Mouse (Mus musculus) heart, postnatal 4 days (tissue): Measurements from ENCODE around the gene Peli3. TPM values are rescaled to one million over a fixed set of nuclear protein-coding genes. Genes with fewer than 3 reads are reported as not detected.
A peak's percentile ranks its signal among the peaks of the same experiment; 100 is the strongest.

Experiments used
- DNase-seq: peaks from one replicate; pipeline ENCODE4 v3.0.0; 2021
- total RNA-seq, 2 experiments: library from RNA; stranded (reverse); gene quantifications; 2 replicates each; pipeline ENCODE4 v1.2.3; 2021

Gene Peli3
- total RNA-seq, 2 experiments from 2014 or later, result 0.71 to 1.2 TPM

DNA sequence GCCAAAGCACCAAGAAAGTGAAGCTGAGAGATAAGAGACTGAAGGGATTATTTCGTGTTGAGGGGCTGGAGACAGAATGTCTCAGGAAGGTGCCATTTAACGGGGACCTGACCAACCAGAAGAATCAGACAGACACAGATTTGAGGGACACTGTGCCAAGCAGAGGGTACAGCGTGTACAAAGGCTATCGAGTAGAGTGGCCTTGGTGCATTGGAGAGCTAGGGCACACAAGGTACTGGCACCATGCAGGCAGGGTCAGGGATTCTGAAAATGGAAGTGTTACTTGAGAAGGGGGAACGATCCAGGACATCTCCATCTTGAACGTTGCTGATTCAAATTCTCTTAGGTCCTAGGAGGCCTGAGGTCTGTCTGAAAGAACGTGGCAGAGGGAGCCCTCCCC lies 33.6 kb downstream of the Peli3 start:
- no peak for DNase-seq

DNA sequence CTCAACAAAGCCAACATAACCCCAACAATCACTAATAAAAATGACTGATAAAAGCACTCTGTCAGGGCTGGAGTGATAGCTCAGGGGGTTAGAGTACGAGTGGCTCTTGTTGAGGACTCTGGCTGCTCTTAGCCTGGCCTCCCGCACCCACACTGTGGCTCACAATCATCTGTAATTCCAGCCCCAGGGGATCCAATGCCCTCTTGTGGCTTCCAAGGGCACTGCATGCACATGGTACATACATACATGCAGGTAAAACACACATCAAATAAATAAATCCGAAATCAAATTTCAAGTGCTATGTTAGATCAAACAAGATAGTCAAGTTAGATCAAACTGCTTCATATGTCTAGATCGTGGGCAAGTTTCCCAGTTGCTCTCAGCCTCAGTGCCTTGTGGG lies 34.8 kb downstream of the Peli3 start:
- DNase-seq, result peak; percentile 34

DNA sequence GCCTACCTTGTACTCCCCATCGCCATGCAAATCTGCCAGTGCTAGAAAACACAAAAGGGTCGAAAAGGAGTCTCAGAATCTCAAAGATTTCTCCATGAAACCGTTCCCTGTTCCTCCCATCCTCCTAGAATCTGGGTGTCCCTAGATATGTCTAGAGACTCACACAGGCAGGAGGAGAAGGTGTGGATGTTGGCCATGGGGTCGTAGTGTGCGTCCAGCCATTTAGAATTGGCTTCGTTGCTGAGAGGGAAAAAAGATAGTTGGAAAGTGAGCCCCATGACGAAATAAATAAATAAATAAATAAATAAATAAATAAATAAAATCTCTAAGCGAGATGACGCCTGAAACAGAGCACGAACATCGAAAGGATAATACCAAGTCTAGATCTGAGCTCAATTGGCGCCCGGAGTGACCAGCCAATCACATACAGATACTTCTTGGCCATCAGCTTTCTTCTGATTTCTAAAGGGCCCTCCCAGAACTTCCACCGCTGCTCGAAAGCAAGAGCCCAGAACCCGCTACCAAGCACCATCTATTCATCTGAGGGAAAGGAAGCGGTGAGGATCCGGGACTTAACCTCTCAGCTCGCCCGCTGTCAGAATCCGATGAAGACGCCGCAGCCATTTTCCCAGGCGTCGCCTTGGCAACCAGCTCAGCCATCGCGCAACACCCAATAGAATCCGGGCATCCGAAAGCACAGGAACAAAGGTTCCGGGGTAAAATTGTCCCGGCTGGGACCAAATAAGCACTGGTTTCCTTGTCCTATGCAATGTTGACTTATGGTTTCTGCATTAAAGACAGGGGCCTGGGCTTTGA lies 36.7 kb downstream of the Peli3 start, which contains the start of gene Bbs1:
Bbs1 (minus strand) TSS at position 650 of the 816 bp plus-strand sequence.
- DNase-seq, result peak; percentile 87

DNA sequence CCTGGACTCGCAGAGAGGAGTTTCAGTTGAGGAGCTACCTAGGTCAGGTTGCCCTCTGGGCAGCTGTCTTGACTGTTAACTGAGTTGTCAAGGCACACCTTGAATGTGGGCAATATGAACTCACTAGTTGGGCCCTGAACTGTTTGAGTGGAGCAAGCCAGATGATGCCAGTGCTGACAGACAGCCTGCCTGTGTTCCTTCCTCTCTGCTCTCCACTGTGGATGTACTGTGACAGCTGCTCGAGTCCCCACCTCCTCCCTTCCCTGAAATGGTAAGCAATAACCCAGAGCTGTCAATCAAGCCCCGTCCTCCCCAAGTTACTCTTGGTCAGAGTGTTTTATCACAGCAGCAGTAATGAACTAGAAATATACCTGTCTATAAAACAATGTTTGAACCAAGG lies 43.0 kb downstream of the Peli3 start:
- DNase-seq, result no peak

DNA sequence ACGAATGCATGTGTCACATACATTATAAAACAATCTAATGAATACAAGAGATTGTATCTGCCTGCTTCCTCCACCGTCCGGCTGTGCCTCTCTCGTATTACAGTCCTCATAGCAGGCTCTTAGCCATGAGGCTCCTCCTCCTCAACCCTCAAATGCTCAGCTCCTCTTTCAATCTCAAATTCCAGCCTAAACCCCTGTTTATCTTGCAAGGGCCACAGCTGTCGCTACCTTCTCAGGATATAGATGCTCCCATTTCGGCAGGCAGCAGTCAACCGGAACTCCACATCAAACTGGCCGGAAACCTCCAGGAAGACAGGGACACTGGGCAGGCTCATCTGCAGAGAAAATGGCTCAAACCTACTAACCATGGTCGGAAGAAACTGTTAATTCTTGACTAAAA lies 44.0 kb downstream of the Peli3 start:
- DNase-seq, result no peak

DNA sequence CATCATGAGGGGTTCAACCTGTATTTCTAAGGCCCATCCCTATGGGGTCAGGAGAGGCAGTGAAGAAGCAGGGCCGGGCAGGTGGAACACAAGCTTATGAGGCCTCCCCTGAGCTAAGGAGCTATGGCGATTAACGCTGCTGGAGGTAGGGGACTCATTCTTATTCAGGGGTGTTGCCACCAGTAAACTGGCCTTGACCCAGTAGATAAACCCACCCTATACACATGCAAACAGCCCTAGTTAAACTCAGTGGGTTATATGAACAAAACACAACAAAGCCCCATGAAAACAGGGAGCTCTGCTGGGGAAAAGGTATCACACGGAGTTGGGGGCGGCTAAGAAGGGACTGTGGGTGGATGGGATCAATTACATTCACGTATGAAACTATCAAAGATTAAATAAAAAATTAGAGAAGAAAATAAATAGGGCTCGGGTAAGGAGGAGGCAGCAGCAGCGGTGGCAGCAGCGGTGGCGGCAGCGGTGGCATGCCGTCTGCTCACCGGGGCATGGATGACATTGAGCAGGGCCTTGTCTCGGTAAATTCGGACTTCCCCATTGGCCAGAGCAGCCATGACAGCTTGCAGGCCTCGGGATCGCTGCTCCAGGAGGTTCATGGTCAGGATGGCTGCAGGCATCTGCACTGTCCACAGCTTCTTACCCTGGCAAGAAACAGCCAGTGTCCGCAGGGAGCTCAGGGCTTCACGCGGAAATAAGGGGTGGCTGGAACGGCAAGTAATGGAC lies 46.0 kb downstream of the Peli3 start:
- no peak for DNase-seq

DNA sequence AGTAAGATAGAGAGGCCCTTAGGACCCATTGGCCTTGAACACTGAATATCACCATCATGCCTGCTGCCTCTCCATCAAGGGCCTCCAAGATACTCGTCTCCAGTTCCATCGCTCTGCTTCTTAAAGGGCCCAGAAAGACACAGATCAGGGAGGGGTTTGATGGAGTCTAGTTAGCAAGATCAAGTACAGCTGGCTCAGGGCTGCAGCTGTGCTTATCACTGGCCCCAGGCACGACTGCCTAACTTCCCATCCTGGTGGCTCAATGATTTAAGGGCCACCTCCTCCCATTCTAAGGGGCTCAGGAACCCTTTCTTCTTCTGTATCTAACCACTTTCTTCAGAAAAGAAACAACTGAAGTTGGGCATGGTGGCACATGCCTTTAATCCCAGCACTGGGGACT lies 51.1 kb downstream of the Peli3 start:
- DNase-seq, result no peak

DNA sequence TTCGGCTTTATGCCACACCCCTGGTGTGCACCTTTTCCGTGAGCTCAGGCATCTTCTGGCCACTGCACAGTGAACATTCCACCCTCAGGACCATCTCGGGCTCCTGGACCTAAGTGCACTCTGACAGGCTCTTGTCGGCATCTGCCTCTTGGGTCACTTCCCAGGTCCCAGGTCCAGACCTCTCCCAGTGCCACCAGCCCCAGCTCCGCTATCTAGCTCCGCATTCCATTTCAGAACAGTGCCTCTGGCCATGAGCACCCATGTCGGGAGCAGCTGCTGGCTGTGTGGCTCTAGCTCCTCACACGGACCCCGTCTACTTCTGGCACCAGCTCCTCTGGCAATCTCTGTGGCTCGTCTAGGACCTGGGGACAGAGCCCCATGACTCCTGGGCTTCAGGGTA lies 53.1 kb downstream of the Peli3 start:
- peak; percentile 12 for DNase-seq

DNA sequence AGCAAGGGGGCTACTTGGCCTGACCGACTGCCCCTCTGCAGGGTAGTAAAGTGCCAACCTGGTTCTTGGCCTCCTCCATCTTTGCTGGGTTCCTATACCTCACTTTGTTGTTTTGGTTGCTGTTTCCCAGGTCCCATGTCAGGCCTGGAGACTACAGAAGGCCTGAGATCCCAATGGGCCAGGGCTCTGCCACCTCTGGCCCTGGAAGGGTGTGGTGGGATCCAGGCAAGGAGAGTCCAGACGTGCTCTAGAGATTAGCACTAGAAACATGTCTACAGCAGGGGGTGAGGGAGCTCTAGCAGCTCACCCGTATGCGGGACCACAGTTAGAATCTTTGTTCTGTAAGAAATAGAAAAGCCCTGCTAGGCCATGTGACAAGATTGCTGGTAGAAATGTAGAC lies 59.0 kb downstream of the Peli3 start:
- no peak for DNase-seq

Other genes with a start within 250 kb of the Peli3 start
- gene Gm960, start 244.5 kb downstream of the Peli3 start, total RNA-seq, result under 1 TPM; 0.12 to 0.68 TPM
- gene Sptbn2, start 232.0 kb downstream of the Peli3 start, total RNA-seq, result under 1 TPM; 0.25 to 0.33 TPM
- 1 to 10 TPM; 7.5 to 8.3 TPM for gene Rbm4b, start 186.6 kb downstream of the Peli3 start, total RNA-seq
- 10 to 100 TPM; 46.1 to 48.4 TPM for gene Rbm4, start 149.2 kb downstream of the Peli3 start, total RNA-seq
- gene Gm21992, start 131.5 kb downstream of the Peli3 start, total RNA-seq, result 10 to 100 TPM; 21.8 to 24.1 TPM
- gene Rbm14, start 131.5 kb downstream of the Peli3 start, total RNA-seq, result 10 to 100 TPM; 34.0 to 39.3 TPM
- gene Ccs, start 103.8 kb downstream of the Peli3 start, total RNA-seq, result 10 to 100 TPM; 31.4 to 31.7 TPM
- gene Ccdc87, start 103.8 kb downstream of the Peli3 start, total RNA-seq, result under 1 TPM in 1 of 2 experiments, not detected in 1; 0.11 TPM
- 10 to 100 TPM; 24.9 to 25.9 TPM for gene Ctsf, start 88.0 kb downstream of the Peli3 start, total RNA-seq
- 1 to 10 TPM in 1 of 2 experiments, under 1 TPM in 1; 0.38 to 2.2 TPM for gene Actn3, start 65.2 kb downstream of the Peli3 start, total RNA-seq
- 1 to 10 TPM; 4.8 to 5.2 TPM for gene Zdhhc24, start 64.5 kb downstream of the Peli3 start, total RNA-seq
- 1 to 10 TPM; 4.3 to 4.6 TPM for gene Bbs1, start 36.5 kb downstream of the Peli3 start, total RNA-seq
- gene Dpp3, start 14.8 kb downstream of the Peli3 start, total RNA-seq, result 10 to 100 TPM; 39.7 to 40.2 TPM
- 10 to 100 TPM; 60.9 to 63.8 TPM for gene Mrpl11, start 19.0 kb upstream of the Peli3 start, total RNA-seq
- under 1 TPM; 0.57 to 0.68 TPM for gene Npas4, start 47.2 kb upstream of the Peli3 start, total RNA-seq
- gene Slc29a2, start 80.7 kb upstream of the Peli3 start, total RNA-seq, result 10 to 100 TPM; 20.0 to 20.8 TPM
- gene B4gat1, start 95.7 kb upstream of the Peli3 start, total RNA-seq, result 10 to 100 TPM; 33.0 to 36.8 TPM
- gene AC124502.3, start 95.8 kb upstream of the Peli3 start, total RNA-seq, result 1 to 10 TPM; 1.6 to 2.0 TPM
- gene Brms1, start 98.2 kb upstream of the Peli3 start, total RNA-seq, result 10 to 100 TPM; 16.7 to 18.2 TPM
- 1 to 10 TPM; 2.2 to 2.9 TPM for gene Rin1, start 107.4 kb upstream of the Peli3 start, total RNA-seq
- gene Cd248, start 125.0 kb upstream of the Peli3 start, total RNA-seq, result 10 to 100 TPM; 25.8 to 27.1 TPM
- gene Tmem151a, start 142.4 kb upstream of the Peli3 start, total RNA-seq, result 1 to 10 TPM; 3.8 to 4.1 TPM
- gene Yif1a, start 145.4 kb upstream of the Peli3 start, total RNA-seq, result 10 to 100 TPM; 70.2 to 72.5 TPM
- gene Cnih2, start 155.4 kb upstream of the Peli3 start, total RNA-seq, result 1 to 10 TPM; 1.8 to 2.1 TPM
- gene Rab1b, start 163.9 kb upstream of the Peli3 start, total RNA-seq, result 100 to 1,000 TPM; 188 to 191 TPM
- gene Klc2, start 175.4 kb upstream of the Peli3 start, total RNA-seq, result 10 to 100 TPM; 43.7 to 43.8 TPM